Mouse (Mus musculus): ENCODE results near the gene Morf4l1. TPM values are rescaled to one million over a fixed set of nuclear protein-coding genes. Genes with fewer than 3 reads are reported as not detected.

Gene Morf4l1
- polyA plus RNA-seq, 1 experiment from 2014 or later: 556 TPM

DNA sequence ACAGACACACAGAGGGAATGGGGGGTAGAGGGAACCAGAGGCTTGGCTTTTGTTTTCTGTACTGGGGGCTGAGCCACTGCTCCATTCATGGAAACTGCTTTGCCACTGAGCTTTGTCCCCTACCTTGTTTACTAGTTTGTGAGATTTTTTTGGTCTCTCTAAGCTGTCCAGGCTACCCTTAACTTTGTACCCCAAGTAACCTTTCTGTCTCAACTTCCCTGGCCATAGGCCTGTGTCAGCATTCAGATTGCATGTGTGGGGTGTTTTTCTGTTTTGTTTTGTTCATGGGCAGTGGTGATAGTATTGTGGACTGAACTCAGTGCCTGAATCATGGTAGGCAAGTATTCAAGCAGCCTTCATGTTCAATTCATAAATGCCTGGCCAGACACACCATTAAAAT lies 6.3 kb downstream of the Morf4l1 start:
- ATAC-seq (replicated peaks; ENCODE audit: insufficient number of reproducible peaks, low FRiP score, low TSS enrichment, low read depth) (no peak), DNase-seq (ENCODE audit: low spot score) (no peak)
- no peaks in the 10 kb centered on the region for H3K4me1 ChIP-seq (ENCODE audit: control insufficient read depth, insufficient read depth, low read length)
- H3K27me3 ChIP-seq (ENCODE audit: control insufficient read depth, insufficient read depth, low read length): no peaks in the 10 kb centered on the region
- no peak overlapping the region for H3K4me2 ChIP-seq (ENCODE audit: low read depth, low read length)
- no peak overlapping the region for H3K4me3 ChIP-seq (ENCODE audit: low read depth, low read length)
- no peak overlapping the region for H3K27ac ChIP-seq (replicated peaks; ENCODE audit: low read depth, low read length)
- H3K9ac ChIP-seq (replicated peaks; ENCODE audit: low read length): no peak overlapping the region
- no peaks in the 10 kb centered on the region for H3K9me3 ChIP-seq (replicated peaks; ENCODE audit: control insufficient read depth, low read length)
- H3K36me3 ChIP-seq (replicated peaks; ENCODE audit: control insufficient read depth, insufficient read depth, low read depth, low read length): no peaks in the 10 kb centered on the region; the same call in none of the 2 replicates

DNA sequence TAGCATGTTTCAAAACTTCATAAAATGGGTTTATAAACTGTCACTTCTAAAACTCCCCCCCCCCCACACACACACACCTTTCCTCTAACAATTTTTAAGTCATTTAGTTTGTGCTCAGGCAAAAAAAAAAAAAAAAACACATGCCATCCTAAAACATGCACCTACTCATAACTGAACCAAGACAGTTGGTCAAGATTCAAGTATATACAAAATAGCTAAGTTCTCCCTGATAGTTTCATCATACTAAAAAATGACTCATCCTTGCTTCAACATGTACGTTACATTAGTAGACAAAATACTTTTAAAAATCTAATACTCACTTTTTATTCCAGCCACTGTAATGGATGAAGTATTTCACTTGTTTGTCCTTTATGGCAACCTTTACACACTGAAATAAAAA lies 7.7 kb downstream of the Morf4l1 start:
- Histone ChIP-seq H3K4me1 (ENCODE audit: control insufficient read depth, insufficient read depth, low read length) (no peaks in the 10 kb centered on the region), H3K36me3 (replicated peaks; ENCODE audit: control insufficient read depth, insufficient read depth, low read depth, low read length) (no peaks in the 10 kb centered on the region; the same call in none of the 2 replicates), H3K27me3 (ENCODE audit: control insufficient read depth, insufficient read depth, low read length) (no peaks in the 10 kb centered on the region), H3K9ac (replicated peaks; ENCODE audit: low read length) (no peak overlapping the region), H3K9me3 (replicated peaks; ENCODE audit: control insufficient read depth, low read length) (no peaks in the 10 kb centered on the region), H3K4me3 (ENCODE audit: low read depth, low read length) (no peak overlapping the region), H3K4me2 (ENCODE audit: low read depth, low read length) (no peak overlapping the region), H3K27ac (replicated peaks; ENCODE audit: low read depth, low read length) (no peak overlapping the region)
- no peak for ATAC-seq (replicated peaks; ENCODE audit: insufficient number of reproducible peaks, low FRiP score, low TSS enrichment, low read depth)
- DNase-seq (ENCODE audit: low spot score): no peak
- WGBS: 98% methylated on average over 1 of the region's 1 CpGs

- Histone ChIP-seq H3K9ac (replicated peaks; ENCODE audit: low read length) (no peak overlapping the region), H3K4me3 (ENCODE audit: low read depth, low read length) (no peak overlapping the region), H3K4me1 (ENCODE audit: control insufficient read depth, insufficient read depth, low read length) (no peaks in the 10 kb centered on the region), H3K4me2 (ENCODE audit: low read depth, low read length) (no peak overlapping the region), H3K9me3 (replicated peaks; ENCODE audit: control insufficient read depth, low read length) (no peaks in the 10 kb centered on the region), H3K36me3 (replicated peaks; ENCODE audit: control insufficient read depth, insufficient read depth, low read depth, low read length) (peaks cover 4% of the 10 kb centered on the region), H3K27ac (replicated peaks; ENCODE audit: low read depth, low read length) (no peak overlapping the region), H3K27me3 (ENCODE audit: control insufficient read depth, insufficient read depth, low read length) (no peaks in the 10 kb centered on the region)
- ATAC-seq (replicated peaks; ENCODE audit: insufficient number of reproducible peaks, low FRiP score, low TSS enrichment, low read depth) (no peak), DNase-seq (ENCODE audit: low spot score) (no peak)
- WGBS: 91% methylated on average over 1 of the region's 1 CpGs
These were observed 9.1 kb downstream of the Morf4l1 start for GRCm38 (mm10) chr9:90105462-90105861.

DNA sequence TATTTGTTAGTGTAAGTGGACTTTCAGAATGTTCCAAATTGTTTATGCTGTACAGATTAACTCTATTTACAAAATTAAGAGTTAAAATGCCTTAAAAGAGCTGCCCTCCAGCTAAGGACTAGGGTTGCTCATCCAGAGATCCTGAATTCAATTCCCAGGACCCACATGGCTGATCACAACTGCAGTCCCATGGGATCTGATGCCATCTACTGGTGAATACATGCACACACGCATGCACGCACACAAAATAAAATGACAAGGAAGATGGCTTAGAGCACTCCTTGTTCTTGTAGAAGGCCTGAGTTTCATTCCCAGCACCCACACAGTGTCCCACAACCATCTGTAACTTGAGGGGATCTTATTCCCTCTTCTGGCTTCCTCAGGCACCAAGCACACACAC lies 13.8 kb downstream of the Morf4l1 start:
- Histone ChIP-seq H3K9me3 (replicated peaks; ENCODE audit: control insufficient read depth, low read length) (no peaks in the 10 kb centered on the region), H3K36me3 (replicated peaks; ENCODE audit: control insufficient read depth, insufficient read depth, low read depth, low read length) (peaks cover 13% of the 10 kb centered on the region), H3K4me1 (ENCODE audit: control insufficient read depth, insufficient read depth, low read length) (no peaks in the 10 kb centered on the region), H3K4me2 (ENCODE audit: low read depth, low read length) (no peak overlapping the region), H3K27me3 (ENCODE audit: control insufficient read depth, insufficient read depth, low read length) (no peaks in the 10 kb centered on the region), H3K9ac (replicated peaks; ENCODE audit: low read length) (no peak overlapping the region), H3K4me3 (ENCODE audit: low read depth, low read length) (no peak overlapping the region), H3K27ac (replicated peaks; ENCODE audit: low read depth, low read length) (no peak overlapping the region)
- ATAC-seq (replicated peaks; ENCODE audit: insufficient number of reproducible peaks, low FRiP score, low TSS enrichment, low read depth) (no peak), DNase-seq (ENCODE audit: low spot score) (peak; percentile 49)
- whole genome bisulfite sequencing: 76% methylated on average over 2 of the region's 2 CpGs

- H3K4me3 ChIP-seq (ENCODE audit: low read depth, low read length): no peak overlapping the region
- H3K36me3 ChIP-seq (replicated peaks; ENCODE audit: control insufficient read depth, insufficient read depth, low read depth, low read length): peaks cover 17% of the 10 kb centered on the region
- DNase-seq (ENCODE audit: low spot score) (no peak), ATAC-seq (replicated peaks; ENCODE audit: insufficient number of reproducible peaks, low FRiP score, low TSS enrichment, low read depth) (no peak)
- WGBS: 86% methylated on average over 5 of the region's 5 CpGs
- H3K27me3 ChIP-seq (ENCODE audit: control insufficient read depth, insufficient read depth, low read length): no peaks in the 10 kb centered on the region
- H3K9me3 ChIP-seq (replicated peaks; ENCODE audit: control insufficient read depth, low read length): no peaks in the 10 kb centered on the region
- no peak overlapping the region for H3K4me2 ChIP-seq (ENCODE audit: low read depth, low read length)
- no peaks in the 10 kb centered on the region for H3K4me1 ChIP-seq (ENCODE audit: control insufficient read depth, insufficient read depth, low read length)
- no peak overlapping the region for H3K27ac ChIP-seq (replicated peaks; ENCODE audit: low read depth, low read length)
- H3K9ac ChIP-seq (replicated peaks; ENCODE audit: low read length): no peak overlapping the region
These were observed 15.6 kb downstream of the Morf4l1 start for GRCm38 (mm10) chr9:90098934-90099333.

- Histone ChIP-seq H3K4me1 (ENCODE audit: control insufficient read depth, insufficient read depth, low read length) (no peaks in the 10 kb centered on the region), H3K27ac (replicated peaks; ENCODE audit: low read depth, low read length) (no peak overlapping the region), H3K36me3 (replicated peaks; ENCODE audit: control insufficient read depth, insufficient read depth, low read depth, low read length) (peaks cover 9% of the 10 kb centered on the region), H3K27me3 (ENCODE audit: control insufficient read depth, insufficient read depth, low read length) (no peaks in the 10 kb centered on the region), H3K9me3 (replicated peaks; ENCODE audit: control insufficient read depth, low read length) (no peaks in the 10 kb centered on the region), H3K4me2 (ENCODE audit: low read depth, low read length) (no peak overlapping the region), H3K9ac (replicated peaks; ENCODE audit: low read length) (no peak overlapping the region), H3K4me3 (ENCODE audit: low read depth, low read length) (no peak overlapping the region)
- WGBS: 90% methylated on average over 6 of the region's 6 CpGs
- DNase-seq (ENCODE audit: low spot score): no peak
- ATAC-seq (replicated peaks; ENCODE audit: insufficient number of reproducible peaks, low FRiP score, low TSS enrichment, low read depth): no peak
These were observed 25.1 kb downstream of the Morf4l1 start for GRCm38 (mm10) chr9:90089339-90090104.

GRCm38 (mm10) chr9:90087906-90088485 lies 26.6 kb downstream of the Morf4l1 start:
- H3K36me3 ChIP-seq (replicated peaks; ENCODE audit: control insufficient read depth, insufficient read depth, low read depth, low read length): peaks cover 9% of the 10 kb centered on the region
- ATAC-seq (replicated peaks; ENCODE audit: insufficient number of reproducible peaks, low FRiP score, low TSS enrichment, low read depth) (peak; percentile 66; the same call in 1 of the 2 replicates), DNase-seq (ENCODE audit: low spot score) (no peak)
- 90% methylated on average over 2 of the region's 2 CpGs for WGBS
- H3K4me3 ChIP-seq (ENCODE audit: low read depth, low read length): no peak overlapping the region
- H3K9ac ChIP-seq (replicated peaks; ENCODE audit: low read length): no peak overlapping the region
- no peaks in the 10 kb centered on the region for H3K27me3 ChIP-seq (ENCODE audit: control insufficient read depth, insufficient read depth, low read length)
- no peak overlapping the region for H3K27ac ChIP-seq (replicated peaks; ENCODE audit: low read depth, low read length)
- H3K4me2 ChIP-seq (ENCODE audit: low read depth, low read length): no peak overlapping the region
- H3K9me3 ChIP-seq (replicated peaks; ENCODE audit: control insufficient read depth, low read length): no peaks in the 10 kb centered on the region
- H3K4me1 ChIP-seq (ENCODE audit: control insufficient read depth, insufficient read depth, low read length): no peaks in the 10 kb centered on the region

GRCm38 (mm10) chr9:90084766-90085468 lies 29.7 kb downstream of the Morf4l1 start:
- Histone ChIP-seq H3K4me1 (ENCODE audit: control insufficient read depth, insufficient read depth, low read length) (no peaks in the 10 kb centered on the region), H3K9ac (replicated peaks; ENCODE audit: low read length) (no peak overlapping the region), H3K9me3 (replicated peaks; ENCODE audit: control insufficient read depth, low read length) (no peaks in the 10 kb centered on the region), H3K36me3 (replicated peaks; ENCODE audit: control insufficient read depth, insufficient read depth, low read depth, low read length) (peaks cover 1% of the 10 kb centered on the region), H3K27me3 (ENCODE audit: control insufficient read depth, insufficient read depth, low read length) (no peaks in the 10 kb centered on the region), H3K27ac (replicated peaks; ENCODE audit: low read depth, low read length) (no peak overlapping the region), H3K4me2 (ENCODE audit: low read depth, low read length) (no peak overlapping the region), H3K4me3 (ENCODE audit: low read depth, low read length) (no peak overlapping the region)
- DNase-seq (ENCODE audit: low spot score) (no peak), ATAC-seq (replicated peaks; ENCODE audit: insufficient number of reproducible peaks, low FRiP score, low TSS enrichment, low read depth) (no peak)
- WGBS: 92% methylated on average over 8 of the region's 8 CpGs

All from embryonic facial prominence, embryonic 11.5 days (tissue).